Mouse (Mus musculus) E14TG2a.4 (cell line): ENCODE measurements around the gene Orai1.
"Not testable (repeated sequence)": the region's sequence is repeated elsewhere in the genome, so short reads cannot be mapped to it uniquely, and the experiment has no call there.

Experiments
- H3K27me3 ChIP-seq: 2 replicates; pipeline ENCODE4 v1.6.1; 2014; ENCODE audit warnings: low read length, control low read depth; ENCODE audit not compliant: insufficient read depth
- H3K36me3 ChIP-seq: 2 replicates; pipeline ENCODE4 v1.6.1; 2014; ENCODE audit warnings: low read length, control low read depth; ENCODE audit not compliant: insufficient read depth
- H3K4me1 ChIP-seq: replicated peaks from 2 replicates; pipeline ENCODE4 v1.6.1; 2014; ENCODE audit warnings: low read depth, low read length, control low read depth
- H3K4me3 ChIP-seq: replicated peaks from 2 replicates; pipeline ENCODE4 v1.5.1; 2014; ENCODE audit warnings: mild to moderate bottlenecking, low read length
- H3K9me3 ChIP-seq: 2 replicates; pipeline ENCODE4 v1.6.1; 2014; ENCODE audit warnings: low read length, control low read depth
- CTCF ChIP-seq: conservative IDR thresholded peaks from 2 replicates; pipeline ENCODE4 v1.5.1; 2014; ENCODE audit warnings: low read length
- NANOG ChIP-seq: IDR thresholded peaks from 2 replicates; pipeline ENCODE4 v1.6.1; 2014; ENCODE audit warnings: borderline replicate concordance, low read length, mixed read lengths
- POU5F1 ChIP-seq: IDR thresholded peaks from 2 replicates; pipeline ENCODE4 v1.6.1; 2014; ENCODE audit warnings: low read length, borderline replicate concordance

Gene Orai1

GRCm38 (mm10) chr5:123049271-123049670 lies 34.4 kb downstream of the Orai1 start:
- peak overlapping the region; percentile 76 for H3K4me3 ChIP-seq
- H3K27me3 ChIP-seq, result no peaks in the 10 kb centered on the region
- H3K36me3 ChIP-seq, result no peaks in the 10 kb centered on the region
- TF ChIP-seq CTCF, result peak; percentile 15
- no peak for TF ChIP-seq POU5F1
- TF ChIP-seq NANOG, result no peak
- H3K9me3 ChIP-seq, result 0 out of 2 replicates have a peak, but pooled peaks cover 3% of the 10 kb centered on the region
- peaks cover 55% of the 10 kb centered on the region for H3K4me1 ChIP-seq

GRCm38 (mm10) chr5:123050918-123051317 lies 36.0 kb downstream of the Orai1 start:
- TF ChIP-seq NANOG (no peak), POU5F1 (no peak), CTCF (no peak)

GRCm38 (mm10) chr5:123051736-123052135 lies 36.9 kb downstream of the Orai1 start:
- Histone ChIP-seq H3K4me3 (no peak overlapping the region), H3K4me1 (peaks cover 38% of the 10 kb centered on the region), H3K27me3 (no peaks in the 10 kb centered on the region), H3K36me3 (no peaks in the 10 kb centered on the region), H3K9me3 (0 out of 2 replicates have a peak, but pooled peaks cover 3% of the 10 kb centered on the region)
- no peak for TF ChIP-seq POU5F1
- TF ChIP-seq NANOG, result no peak
- peak; percentile 80 for TF ChIP-seq CTCF

More at GRCm38 (mm10) chr5:123050918-123051317, 36.0 kb downstream of the Orai1 start:
- Histone ChIP-seq H3K9me3 (0 out of 2 replicates have a peak, but pooled peaks cover 3% of the 10 kb centered on the region), H3K4me1 (peaks cover 46% of the 10 kb centered on the region), H3K4me3 (0 out of 2 replicates have a peak overlapping the region, but pooled peaks have one; percentile 7), H3K36me3 (no peaks in the 10 kb centered on the region), H3K27me3 (no peaks in the 10 kb centered on the region)

DNA sequence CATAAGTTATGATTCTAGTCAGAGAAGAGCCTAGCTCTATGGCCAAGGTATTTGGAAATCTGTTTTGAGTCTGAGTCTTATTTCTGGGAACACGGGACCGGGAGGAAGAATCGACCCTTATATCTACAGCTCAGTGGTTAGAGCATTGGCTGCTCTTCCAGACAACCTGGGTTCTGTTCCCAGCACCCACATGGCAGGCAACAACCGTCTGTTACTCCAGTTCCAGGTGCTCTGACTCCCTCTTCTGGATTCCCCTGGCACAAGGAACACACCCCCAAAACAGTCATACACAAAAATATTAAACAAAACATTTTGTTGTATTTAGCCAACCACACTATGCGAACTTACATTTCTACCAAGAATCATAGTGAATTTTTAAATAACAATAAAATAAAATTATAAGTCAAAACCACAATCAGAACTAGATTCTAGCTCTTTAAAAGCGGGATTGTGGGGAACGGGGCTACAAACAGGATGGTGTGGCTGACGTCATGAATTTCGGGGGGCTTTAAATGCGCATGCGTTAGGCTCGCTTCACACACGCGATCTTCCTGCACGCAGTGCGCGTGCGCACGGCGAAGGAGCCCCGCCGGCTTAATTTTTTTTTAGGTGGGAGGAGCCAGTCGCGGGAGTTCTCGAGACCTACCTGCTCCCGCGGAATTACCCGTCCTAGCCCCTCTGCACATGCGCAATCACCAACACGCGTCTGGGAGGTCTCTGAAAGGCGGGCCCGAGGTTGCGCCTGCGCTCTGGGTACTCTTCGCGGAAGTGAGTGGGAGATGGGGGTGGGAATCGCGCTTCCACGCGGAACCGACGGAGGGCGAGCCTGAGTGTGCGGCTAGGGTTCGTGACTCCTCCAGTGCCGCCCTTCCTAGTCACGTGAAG lies 42.7 kb downstream of the Orai1 start:
- Histone ChIP-seq H3K27me3 (no peaks in the 10 kb centered on the region), H3K36me3 (no peaks in the 10 kb centered on the region), H3K4me1 (peaks cover 22% of the 10 kb centered on the region), H3K9me3 (no peaks in the 10 kb centered on the region), H3K4me3 (peak overlapping the region; percentile 76)
- TF ChIP-seq NANOG (no peak), POU5F1 (no peak), CTCF (no peak)

- peaks cover 22% of the 10 kb centered on the region for H3K4me1 ChIP-seq
- H3K36me3 ChIP-seq, result no peaks in the 10 kb centered on the region
- H3K9me3 ChIP-seq, result no peaks in the 10 kb centered on the region
- no peaks in the 10 kb centered on the region for H3K27me3 ChIP-seq
- peak overlapping the region; percentile 76 for H3K4me3 ChIP-seq
- TF ChIP-seq NANOG (no peak), POU5F1 (no peak), CTCF (no peak)
Measured at GRCm38 (mm10) chr5:123058251-123059102, 43.6 kb downstream of the Orai1 start.

GRCm38 (mm10) chr5:123059757-123060520 lies 45.1 kb downstream of the Orai1 start:
- H3K36me3 ChIP-seq, result no peaks in the 10 kb centered on the region
- no peaks in the 10 kb centered on the region for H3K9me3 ChIP-seq
- TF ChIP-seq CTCF, result peak; percentile 89
- no peak for TF ChIP-seq POU5F1
- no peaks in the 10 kb centered on the region for H3K27me3 ChIP-seq
- peaks cover 19% of the 10 kb centered on the region for H3K4me1 ChIP-seq
- H3K4me3 ChIP-seq, result no peak overlapping the region

GRCm38 (mm10) chr5:123060706-123061401 lies 46.0 kb downstream of the Orai1 start:
- no peak overlapping the region for H3K4me3 ChIP-seq
- H3K4me1 ChIP-seq, result peaks cover 19% of the 10 kb centered on the region
- no peaks in the 10 kb centered on the region for H3K27me3 ChIP-seq
- H3K36me3 ChIP-seq, result no peaks in the 10 kb centered on the region
- TF ChIP-seq CTCF (no peak), POU5F1 (no peak), NANOG (no peak)
- H3K9me3 ChIP-seq, result no peaks in the 10 kb centered on the region

GRCm38 (mm10) chr5:123061402-123061749 lies 46.5 kb downstream of the Orai1 start:
- H3K36me3 ChIP-seq, H3K27me3 ChIP-seq, H3K4me3 ChIP-seq, H3K9me3 ChIP-seq: not testable (repeated sequence)
- peaks cover 19% of the 10 kb centered on the region for H3K4me1 ChIP-seq
